Mouse (Mus musculus): ENCODE measurements around the gene Rpl13a. TPM values are rescaled to one million over a fixed set of nuclear protein-coding genes. Genes with fewer than 3 reads are reported as not detected.
"Not testable (repeated sequence)": the region's sequence is repeated elsewhere in the genome, so short reads cannot be mapped to it uniquely, and the experiment has no call there.

Rpl13a gene
- polyA plus RNA-seq, 1 experiment, result 3,442 TPM

GRCm38 (mm10) chr7:45135370-45135769, 6.8 kb upstream of the Rpl13a start:
- DNase-seq (ENCODE audit: low spot score), result no peak

DNA sequence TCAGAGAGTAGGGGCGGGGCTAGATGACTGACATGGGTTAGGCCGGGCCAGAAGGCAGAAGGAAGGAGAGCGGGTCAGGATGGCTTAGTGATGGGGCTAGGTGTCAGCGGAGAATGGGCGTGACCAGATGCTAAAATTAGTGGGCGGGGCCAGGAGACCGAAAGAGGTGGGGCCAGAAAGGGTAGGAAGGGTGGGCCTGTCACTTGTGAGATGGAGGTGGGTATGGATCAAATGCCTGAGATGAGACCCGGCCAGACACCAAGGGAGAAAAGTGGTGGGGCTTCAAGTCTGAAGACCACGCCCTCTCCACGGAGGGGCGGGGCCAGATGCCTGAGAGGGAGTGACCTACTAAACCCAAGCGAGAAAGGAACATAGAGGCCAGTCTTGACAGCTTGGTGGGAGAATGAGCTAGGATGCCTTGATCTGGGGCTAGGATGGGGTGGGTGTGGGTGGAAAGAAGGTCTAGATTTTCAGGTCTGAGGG, 6.0 kb upstream of the Rpl13a start:
- DNase-seq (ENCODE audit: low spot score), result no peak

DNA sequence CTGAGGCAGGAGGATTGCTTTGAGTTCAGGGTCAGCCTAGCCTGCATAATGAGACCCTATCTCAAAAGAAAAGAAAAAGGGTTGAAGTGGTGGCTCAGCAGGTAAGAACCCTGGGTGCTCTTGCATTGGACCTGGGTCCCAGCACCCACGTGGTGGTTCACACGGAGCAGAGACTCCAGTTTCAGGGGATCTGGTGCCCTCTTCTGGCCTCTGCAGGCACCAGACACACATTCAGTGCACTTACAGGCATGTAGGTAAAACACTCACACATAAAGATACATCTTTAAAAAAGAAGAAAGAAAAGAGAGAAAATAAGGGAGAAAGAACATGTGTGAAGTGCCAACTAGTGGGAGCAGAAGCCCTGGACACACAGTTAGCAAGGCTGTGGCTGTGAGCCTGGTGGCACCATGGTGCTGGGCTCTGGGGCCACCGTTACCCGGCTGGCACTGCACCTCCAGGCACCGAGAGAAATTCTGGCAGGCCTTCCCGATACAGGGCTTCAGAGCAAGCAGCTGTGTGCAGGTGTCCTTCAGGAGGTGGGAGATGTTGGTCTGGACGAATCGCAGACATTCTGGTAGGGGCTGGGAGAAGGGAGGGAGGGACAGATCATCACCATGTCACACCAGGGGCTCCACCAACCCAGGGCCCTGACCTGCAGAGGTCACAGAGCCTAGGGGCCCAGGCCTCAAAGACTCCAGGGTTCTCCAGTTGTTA, 5.0 kb upstream of the Rpl13a start:
- no peak for DNase-seq (ENCODE audit: low spot score)

DNA sequence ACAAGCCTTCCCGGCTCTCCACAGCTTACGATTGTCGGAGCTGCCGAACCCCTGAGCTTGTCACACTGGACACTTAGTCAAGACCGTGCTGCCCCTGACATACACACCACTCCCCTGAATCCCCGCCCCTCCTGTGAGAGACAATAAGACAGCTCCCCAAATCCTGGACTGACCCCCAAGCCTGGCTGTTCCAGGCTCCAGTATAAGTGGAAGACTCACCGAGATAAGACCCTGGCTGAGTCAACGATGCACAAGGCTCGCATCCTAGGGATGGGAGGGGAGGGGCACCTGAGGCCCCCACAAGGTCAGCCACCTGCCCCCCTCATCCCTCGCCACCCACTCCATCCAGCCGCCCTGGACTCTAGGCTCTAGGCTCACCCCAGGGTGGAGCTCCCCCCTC, 3.3 kb upstream of the Rpl13a start:
- DNase-seq (ENCODE audit: low spot score), result no peak

GRCm38 (mm10) chr7:45129776-45130512, 1.4 kb upstream of the Rpl13a start:
- no peak for DNase-seq (ENCODE audit: low spot score)

GRCm38 (mm10) chr7:45129318-45129717, 757 bp upstream of the Rpl13a start:
- no peak for DNase-seq (ENCODE audit: low spot score)

GRCm38 (mm10) chr7:45127700-45128224, 799 bp downstream of the Rpl13a start:
- no peak for DNase-seq (ENCODE audit: low spot score)

GRCm38 (mm10) chr7:45126844-45127699, 1.5 kb downstream of the Rpl13a start:
- DNase-seq (ENCODE audit: low spot score), result no peak

DNA sequence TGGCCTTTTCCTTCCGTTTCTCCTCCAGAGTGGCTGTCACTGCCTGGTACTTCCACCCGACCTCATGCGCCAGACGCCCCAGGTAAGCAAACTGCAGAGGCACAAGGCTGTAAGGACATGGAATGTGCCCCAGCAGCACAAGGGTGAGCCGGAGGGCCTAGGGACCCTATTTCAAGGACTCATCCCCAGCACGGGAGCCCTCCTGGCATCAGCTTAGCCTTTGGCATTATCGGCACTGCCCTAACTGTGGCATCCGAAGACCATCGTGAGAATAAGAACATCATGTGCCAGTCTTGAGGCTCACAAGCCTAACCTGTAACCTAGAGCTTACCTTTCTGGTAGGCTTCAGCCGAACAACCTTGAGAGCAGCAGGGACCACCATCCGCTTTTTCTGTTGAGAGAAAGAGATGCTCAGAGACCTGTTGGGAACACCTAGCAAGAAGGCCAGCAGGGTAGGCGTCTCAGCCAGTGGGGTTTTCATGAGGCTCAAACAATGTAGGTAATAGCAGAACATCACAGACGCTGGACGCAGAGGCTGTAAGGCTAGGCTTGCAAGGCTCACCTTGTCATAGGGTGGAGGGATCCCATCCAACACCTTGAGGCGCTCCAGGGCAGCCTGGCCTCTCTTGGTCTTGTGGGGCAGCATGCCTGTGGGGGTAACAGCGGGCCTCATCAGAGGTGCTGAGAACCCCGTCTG, 2.3 kb downstream of the Rpl13a start:
- no peak for DNase-seq (ENCODE audit: low spot score)

DNA sequence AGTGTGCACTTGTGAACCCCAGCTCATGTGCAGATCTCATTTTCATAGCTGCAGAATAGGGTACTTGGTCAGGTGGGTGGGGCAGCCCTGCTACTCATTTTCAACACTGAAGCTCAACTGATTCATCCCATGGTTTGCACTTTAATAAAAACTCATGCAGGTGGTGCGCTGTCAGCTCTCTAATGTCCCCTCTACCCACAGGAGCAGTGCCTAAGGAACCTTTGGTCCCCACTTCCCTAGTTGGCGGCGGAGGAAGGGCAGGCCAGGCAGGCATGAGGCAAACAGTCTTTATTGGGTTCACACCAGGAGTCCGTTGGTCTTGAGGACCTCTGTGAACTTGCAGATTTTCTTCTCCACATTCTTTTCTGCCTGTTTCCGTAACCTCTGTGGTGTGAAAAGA, 2.9 kb downstream of the Rpl13a start:
- not testable (repeated sequence) for DNase-seq (ENCODE audit: low spot score)

GRCm38 (mm10) chr7:45125144-45125600, 3.4 kb downstream of the Rpl13a start:
- no peak for DNase-seq (ENCODE audit: low spot score)

DNA sequence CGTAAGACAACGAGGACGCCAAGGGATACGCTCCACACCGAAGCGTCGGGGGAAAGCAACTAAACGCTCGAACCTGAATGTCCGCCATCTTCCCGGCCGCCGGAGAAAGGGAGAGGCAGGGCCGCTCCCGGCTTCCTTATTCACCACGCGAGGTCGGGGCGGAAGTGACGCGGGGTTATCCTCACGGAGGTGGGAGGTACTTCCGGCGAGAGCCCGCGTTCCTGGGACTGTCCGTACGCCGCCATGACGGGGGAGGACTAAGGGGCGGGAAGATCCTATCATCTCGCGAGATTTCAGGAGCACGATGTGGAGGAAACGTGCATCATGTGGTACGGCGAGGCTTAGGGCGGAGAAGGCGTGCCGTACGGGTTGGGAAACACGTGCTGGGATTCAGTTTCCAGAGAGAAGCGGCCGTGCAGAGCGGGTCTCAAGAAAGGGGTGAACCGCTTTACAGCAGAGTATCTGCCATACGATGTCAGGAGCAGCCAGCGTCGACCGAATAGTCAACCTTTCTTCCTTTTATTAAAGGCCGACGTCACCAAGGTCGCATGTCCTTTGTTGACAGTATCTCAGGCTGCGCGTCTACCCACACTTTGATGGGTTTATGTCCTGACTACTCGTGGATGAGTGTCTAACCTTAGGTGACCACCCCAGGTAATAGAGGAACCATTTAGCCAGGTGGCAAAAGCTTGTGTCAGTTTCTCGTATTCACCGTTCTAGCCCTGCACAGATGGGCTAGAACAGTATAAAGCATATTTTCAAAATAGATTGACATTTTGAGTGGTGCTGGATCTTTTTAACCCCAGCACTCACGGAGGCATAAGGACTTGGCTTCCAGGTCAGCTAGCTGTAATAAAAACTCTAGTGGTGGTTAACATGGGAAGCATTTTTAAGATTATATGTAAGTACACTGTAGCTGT, 4.1 kb downstream of the Rpl13a start, which contains the start of gene Rps11:
Rps11 (minus strand) TSS at position 216 of the 920 bp plus-strand sequence.
- peak; percentile 92 for DNase-seq (ENCODE audit: low spot score)

- DNase-seq (ENCODE audit: low spot score), result no peak
These were observed 5.4 kb downstream of the Rpl13a start for GRCm38 (mm10) chr7:45123186-45123570.

- DNase-seq (ENCODE audit: low spot score), result no peak
These were observed 5.9 kb downstream of the Rpl13a start for GRCm38 (mm10) chr7:45122561-45123185.

GRCm38 (mm10) chr7:45121966-45122365, 6.6 kb downstream of the Rpl13a start:
- no peak for DNase-seq (ENCODE audit: low spot score)

DNA sequence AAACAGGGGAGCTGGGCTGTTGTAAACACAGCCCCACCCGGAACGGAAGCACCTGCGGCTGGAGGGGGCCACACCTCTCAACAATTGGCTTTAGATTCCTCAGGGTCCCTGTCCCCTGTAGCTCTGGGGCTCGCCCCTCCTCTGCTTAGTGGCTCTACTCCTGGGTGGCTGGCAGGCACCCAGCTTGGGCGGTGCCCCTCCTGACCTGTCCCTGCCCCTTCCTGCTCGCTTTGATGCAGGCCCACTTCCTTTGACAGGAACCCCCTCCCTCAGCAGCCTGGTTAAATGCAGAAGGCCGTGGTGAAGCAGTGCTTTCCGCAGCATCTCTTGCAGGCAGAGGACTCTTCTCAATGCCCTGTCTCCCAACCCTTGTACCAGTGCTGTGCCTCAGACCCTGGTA, 7.2 kb downstream of the Rpl13a start:
- no peak for DNase-seq (ENCODE audit: low spot score)

DNA sequence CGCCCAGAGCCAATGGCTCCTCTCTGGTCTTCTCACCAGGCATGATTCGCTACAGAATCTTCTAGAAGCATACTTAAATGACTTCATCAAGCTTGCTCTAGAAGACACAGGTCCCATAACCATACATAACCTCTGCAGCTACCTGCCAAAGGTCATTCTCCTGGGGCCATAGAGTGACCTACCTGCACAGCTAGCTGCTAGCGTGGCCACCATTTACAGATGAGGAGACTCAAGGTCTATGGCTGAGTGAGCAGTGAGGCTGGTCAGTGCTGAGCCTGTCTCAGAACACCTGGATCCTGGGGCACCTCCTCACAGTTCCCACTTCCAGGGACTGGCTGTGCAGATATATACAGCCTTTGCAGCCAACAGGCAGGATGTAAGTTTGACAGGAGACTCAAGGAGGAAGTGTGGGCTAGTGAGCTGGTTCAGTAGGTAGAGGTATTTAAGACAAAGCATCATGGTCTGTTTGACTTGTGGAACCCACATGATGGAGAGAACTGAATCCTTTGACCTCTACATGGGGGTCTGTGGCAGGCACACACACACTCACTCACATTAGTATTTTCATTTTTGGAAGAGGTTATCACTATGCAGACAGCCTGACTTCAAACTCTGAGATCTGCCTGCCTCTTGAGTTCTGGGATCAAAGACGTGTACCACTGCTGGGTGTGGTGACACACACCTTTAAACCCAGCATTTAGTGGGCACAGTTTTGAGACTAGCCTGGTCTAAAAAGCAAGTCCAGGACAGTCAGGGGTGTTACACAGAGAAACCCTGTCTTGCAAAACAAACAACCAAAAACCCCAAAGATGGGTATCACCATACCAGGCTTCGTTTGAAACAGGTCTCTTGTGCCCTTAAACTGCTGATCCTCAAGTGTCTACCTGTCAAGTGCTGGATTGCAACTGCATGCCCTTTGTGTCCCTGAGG, 8.5 kb downstream of the Rpl13a start:
- DNase-seq (ENCODE audit: low spot score), result no peak

DNA sequence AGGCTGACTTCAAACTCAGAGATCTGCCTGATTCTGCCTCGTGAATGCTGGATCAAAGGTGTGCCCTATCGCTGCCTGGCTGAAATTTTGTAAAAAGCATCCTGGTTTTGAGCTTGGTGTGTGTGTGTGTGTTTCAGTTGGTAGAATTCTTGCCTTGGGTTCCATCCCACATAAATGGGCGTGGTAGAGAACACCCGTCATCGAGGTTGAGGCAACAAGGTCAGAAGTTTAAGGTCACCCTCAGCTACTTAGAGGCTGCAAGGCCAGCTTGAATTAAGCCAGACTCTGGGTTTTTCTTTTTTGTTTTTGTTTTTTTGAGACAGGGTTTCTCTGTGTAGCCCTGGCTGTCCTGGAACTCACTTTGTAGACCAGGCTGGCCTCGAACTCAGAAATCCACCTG, 10.2 kb downstream of the Rpl13a start:
- no peak for DNase-seq (ENCODE audit: low spot score)

- DNase-seq (ENCODE audit: low spot score), result no peak
These were observed 11.0 kb downstream of the Rpl13a start for GRCm38 (mm10) chr7:45117566-45117965.
